Mouse (Mus musculus): Measurements from ENCODE around the gene Rrp9. TPM values are rescaled to one million over a fixed set of nuclear protein-coding genes. Genes with fewer than 3 reads are reported as not detected.
"Not testable (repeated sequence)": the region's sequence is repeated elsewhere in the genome, so short reads cannot be mapped to it uniquely, and the experiment has no call there.

The Rrp9 gene
- total RNA-seq, 1 experiment from 2014 or later, result 27.8 TPM

GRCm38 (mm10) chr9:106470991-106471750 is 4.6 kb upstream of the Rrp9 start:
- no peak for ATAC-seq (ENCODE audit: extremely low read depth, insufficient number of reproducible peaks, low FRiP score, poor library complexity, severe bottlenecking)

GRCm38 (mm10) chr9:106471892-106472291 is 3.9 kb upstream of the Rrp9 start:
- ATAC-seq (ENCODE audit: extremely low read depth, insufficient number of reproducible peaks, low FRiP score, poor library complexity, severe bottlenecking), result no peak

DNA sequence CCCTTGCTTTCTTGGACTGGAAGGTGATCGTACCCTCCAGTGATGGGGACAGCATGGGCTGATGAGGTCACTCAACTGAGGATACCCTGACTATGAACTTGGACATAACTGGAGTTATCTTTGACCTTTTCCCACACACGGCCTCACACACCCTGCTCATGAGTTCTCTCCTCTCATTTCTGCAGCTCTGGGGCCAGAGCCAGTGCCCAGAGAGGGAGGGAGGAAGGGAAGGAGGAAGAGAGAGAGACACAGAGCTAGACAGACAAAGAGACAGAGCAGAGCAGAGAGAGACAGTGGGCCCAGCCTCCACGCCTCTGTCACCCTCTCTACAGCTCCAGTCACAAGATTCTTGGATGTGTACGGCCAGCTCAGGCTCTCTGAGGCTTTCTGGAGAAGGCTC is 3.4 kb upstream of the Rrp9 start:
- no peak for ATAC-seq (ENCODE audit: extremely low read depth, insufficient number of reproducible peaks, low FRiP score, poor library complexity, severe bottlenecking)

GRCm38 (mm10) chr9:106473081-106473752 is 2.5 kb upstream of the Rrp9 start:
- no peak for ATAC-seq (ENCODE audit: extremely low read depth, insufficient number of reproducible peaks, low FRiP score, poor library complexity, severe bottlenecking)

DNA sequence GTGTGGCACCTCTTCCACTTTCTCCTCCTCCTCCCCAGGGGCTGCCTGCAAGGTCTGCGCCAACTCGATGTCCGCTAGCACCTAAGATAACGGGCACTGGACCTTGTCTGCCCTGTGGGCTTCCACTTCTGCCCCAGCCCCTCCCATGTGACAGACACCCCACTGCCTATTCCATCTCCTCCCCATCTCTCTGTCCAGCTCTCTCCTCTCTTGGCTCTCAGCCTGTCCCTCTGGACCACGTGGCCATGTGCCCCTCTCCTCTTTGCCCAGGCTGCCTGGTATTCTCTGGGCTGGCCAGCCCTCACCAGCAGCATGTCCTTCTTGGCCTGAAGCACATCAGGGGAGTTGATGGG is 2.0 kb upstream of the Rrp9 start:
- ATAC-seq (ENCODE audit: extremely low read depth, insufficient number of reproducible peaks, low FRiP score, poor library complexity, severe bottlenecking), result no peak

DNA sequence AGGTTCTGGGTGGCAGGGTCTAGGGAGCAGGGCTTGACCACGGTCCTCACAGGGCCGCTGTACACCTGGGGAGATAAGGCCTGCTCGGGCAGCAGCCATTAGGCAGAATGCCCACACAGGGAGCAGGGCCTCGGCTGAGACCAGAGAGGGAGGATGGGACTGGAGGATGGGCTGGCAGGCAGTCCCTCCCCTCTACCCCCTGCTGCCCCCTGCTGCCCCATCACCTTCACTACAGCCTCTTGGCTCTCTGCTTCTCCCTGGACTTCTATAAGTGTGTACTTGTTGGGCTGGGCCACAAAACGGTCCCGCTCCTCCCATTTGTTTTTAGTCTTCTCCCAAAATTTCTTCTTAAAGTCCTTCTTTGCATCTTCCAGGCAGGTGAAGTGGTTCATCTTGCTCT is 1.3 kb upstream of the Rrp9 start:
- peak; percentile 23; the same call in 1 of the 2 replicates for ATAC-seq (ENCODE audit: extremely low read depth, insufficient number of reproducible peaks, low FRiP score, poor library complexity, severe bottlenecking)

GRCm38 (mm10) chr9:106475046-106475445 is 717 bp upstream of the Rrp9 start:
- ATAC-seq (ENCODE audit: extremely low read depth, insufficient number of reproducible peaks, low FRiP score, poor library complexity, severe bottlenecking), result no peak

DNA sequence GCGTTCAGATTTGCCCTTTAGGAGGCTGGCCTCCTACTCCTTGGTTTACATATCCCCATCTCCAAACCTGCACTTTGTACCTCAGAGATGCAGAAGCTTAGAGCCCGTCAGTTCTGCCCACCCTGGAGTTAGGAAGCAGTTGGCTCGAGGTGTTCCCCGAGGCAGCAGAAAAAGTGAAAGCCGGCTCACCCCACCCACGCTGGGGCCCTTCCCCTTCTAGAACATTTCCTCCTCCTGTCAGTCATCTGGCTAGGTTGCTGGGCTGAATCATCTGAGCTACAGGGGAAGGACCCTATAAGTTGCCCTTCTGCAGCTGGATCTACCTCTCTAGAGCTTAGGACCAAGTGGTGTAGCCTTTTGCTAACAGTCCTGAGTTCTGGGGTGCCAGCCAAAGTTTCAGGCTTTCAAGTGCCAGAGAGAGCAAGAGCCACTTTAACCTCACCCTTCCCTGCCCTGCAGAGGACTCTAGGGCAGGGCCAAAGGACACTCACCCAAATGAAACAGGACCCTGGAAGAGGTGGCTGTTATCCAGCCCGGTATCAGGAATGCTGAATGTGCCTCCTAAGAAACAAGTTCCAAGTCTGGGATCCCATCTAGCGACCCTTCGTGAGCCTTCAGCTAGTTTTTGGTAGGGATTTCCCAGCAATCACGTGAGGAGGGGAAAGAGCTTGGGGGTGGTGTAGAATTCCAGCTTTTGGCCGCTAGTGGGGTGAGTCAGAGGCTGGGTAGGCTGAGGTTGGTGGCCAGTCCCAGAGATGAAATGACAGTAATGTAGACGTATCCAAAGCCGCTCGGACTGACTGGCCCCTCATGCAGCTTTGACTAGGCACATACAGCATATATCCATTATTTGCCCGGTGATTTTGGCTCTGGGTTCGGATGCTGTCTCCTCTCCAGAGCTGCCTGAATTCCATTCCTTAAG is 500 bp downstream of the Rrp9 start:
- ATAC-seq (ENCODE audit: extremely low read depth, insufficient number of reproducible peaks, low FRiP score, poor library complexity, severe bottlenecking), result no peak

DNA sequence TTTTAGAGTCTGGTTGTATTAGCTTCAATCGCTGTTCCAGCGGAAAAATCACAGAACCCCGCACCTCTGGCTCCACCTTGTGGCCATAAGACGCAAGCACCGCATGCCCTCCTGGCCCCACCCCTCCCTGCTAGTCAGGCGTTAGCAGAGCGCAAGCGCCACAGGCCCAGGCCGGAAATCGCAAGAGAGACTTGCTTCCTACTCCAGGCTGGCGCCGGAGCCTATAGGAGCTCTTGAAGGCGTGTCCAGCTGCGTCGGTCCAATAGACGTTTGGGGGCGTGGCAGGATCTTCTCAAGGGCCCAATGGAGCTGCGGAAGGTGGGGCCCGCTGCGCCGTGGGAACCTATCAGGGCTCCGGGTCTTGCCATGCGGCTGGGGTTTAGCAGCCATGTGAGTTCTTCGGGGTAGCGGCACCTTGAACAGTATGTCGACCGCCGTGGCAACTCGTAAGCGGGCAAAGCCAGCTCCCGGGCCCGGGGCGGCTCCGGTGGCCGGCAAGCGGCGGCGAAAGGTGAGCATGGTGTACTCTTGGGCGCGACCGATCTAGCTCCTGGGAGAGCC is 1.2 kb downstream of the Rrp9 start, which contains the start of gene Parp3:
Gene Parp3 (minus strand): TSS at position 26 of the 561 bp plus-strand sequence.
- peak; percentile 92 for ATAC-seq (ENCODE audit: extremely low read depth, insufficient number of reproducible peaks, low FRiP score, poor library complexity, severe bottlenecking)

DNA sequence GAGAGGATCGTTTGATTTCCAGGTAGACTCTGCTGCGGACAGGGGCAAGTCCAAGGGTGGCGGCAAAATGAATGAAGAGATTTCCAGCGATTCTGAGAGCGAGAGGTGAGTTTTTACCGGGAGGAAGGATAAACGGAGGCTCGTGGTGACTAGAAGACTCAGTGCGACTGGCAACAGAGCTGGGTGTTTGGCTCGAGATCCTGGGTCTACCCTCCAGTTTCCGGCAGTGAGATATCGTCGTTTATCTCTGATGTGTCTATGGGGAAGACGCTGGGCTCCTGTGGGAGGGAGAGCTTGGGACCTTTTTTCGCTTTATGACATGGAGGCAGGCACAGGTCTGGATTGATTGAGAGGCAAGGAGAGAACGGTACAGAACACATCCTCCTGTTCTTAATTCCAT is 1.9 kb downstream of the Rrp9 start:
- ATAC-seq (ENCODE audit: extremely low read depth, insufficient number of reproducible peaks, low FRiP score, poor library complexity, severe bottlenecking), result no peak

DNA sequence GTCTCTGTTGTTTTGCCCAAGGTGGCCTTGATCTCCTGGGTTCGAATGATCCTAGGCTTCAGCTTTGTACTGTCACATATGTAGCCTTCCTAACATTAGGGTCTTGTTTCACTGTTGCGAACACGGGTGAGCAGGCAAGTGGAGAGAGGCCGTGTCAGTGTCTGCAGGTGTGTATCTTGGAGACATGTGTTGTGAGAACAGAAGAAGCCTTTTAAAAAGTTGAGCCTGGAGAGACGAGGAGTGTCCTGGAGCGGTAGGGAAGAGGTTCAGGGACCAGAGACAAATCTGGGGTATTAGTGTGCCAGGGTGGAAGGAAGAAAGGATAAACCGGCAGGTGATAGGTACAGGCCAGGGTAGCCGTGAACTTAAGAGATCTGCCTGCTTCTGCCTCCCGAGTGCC is 2.3 kb downstream of the Rrp9 start:
- no peak for ATAC-seq (ENCODE audit: extremely low read depth, insufficient number of reproducible peaks, low FRiP score, poor library complexity, severe bottlenecking)

DNA sequence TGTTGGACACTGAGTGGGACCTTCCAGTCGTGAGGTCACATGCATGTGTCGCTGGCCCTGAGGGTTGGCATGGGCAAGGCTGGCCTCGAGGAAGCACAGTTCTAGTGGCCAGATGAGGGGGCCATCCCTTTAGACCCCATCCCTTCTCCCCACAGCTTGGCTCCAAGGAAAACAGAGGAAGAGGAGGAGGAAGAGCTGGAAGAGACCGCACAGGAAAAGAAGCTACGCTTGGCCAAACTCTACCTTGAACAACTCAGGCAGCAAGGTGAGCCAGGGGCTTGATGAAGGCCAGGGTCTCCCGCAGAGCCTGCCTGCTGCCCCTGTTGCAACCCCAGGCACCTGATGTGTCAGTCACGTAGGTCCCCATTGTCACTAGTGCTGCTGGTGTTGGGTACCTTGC is 4.8 kb downstream of the Rrp9 start:
- ATAC-seq (ENCODE audit: extremely low read depth, insufficient number of reproducible peaks, low FRiP score, poor library complexity, severe bottlenecking), result no peak

DNA sequence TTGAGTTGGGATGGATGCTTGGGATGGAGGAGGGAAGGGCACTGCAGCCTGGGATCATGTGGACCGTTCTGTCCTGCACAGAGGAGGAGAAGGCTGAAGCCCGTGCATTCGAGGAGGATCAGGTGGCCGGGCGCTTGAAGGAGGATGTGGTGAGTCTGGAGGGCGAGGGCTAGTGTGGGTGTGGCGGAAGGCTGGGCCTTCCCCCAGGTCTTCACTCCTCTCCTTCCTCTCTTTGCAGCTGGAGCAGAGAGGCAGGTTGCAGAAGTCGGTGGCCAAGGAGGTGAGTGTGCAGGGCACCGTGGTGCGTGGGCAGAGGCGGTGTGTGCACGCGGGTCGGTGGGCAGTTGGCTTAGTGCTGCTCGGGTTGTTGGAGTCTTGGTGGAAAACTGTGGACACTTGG is 5.3 kb downstream of the Rrp9 start:
- no peak for ATAC-seq (ENCODE audit: extremely low read depth, insufficient number of reproducible peaks, low FRiP score, poor library complexity, severe bottlenecking)

- no peak for ATAC-seq (ENCODE audit: extremely low read depth, insufficient number of reproducible peaks, low FRiP score, poor library complexity, severe bottlenecking)
Measured at GRCm38 (mm10) chr9:106481676-106482075, 5.9 kb downstream of the Rrp9 start.

- no peak for ATAC-seq (ENCODE audit: extremely low read depth, insufficient number of reproducible peaks, low FRiP score, poor library complexity, severe bottlenecking)
Measured at GRCm38 (mm10) chr9:106482578-106483115, 6.9 kb downstream of the Rrp9 start.

DNA sequence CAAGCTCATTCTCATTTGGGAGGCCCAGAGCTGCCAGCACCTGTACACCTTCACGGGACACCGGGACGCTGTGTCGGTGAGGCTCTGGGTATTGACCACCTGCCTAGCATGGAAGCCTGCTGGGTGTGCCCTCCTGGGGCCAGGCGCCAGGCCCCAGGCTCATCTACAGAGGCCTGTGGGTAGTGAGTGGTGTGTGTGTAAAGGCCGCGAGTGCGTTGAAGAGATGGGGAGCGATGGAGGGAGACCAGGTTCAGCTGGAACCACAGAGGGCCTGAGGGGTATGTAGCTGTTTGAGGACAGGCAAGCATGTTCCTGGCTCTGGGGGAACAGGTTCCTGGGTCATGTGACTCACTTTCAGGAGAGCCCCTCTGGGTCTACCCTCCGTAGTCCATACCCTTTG is 7.4 kb downstream of the Rrp9 start:
- ATAC-seq (ENCODE audit: extremely low read depth, insufficient number of reproducible peaks, low FRiP score, poor library complexity, severe bottlenecking), result no peak

GRCm38 (mm10) chr9:106483606-106484005 is 7.8 kb downstream of the Rrp9 start:
- no peak for ATAC-seq (ENCODE audit: extremely low read depth, insufficient number of reproducible peaks, low FRiP score, poor library complexity, severe bottlenecking)

- no peak for ATAC-seq (ENCODE audit: extremely low read depth, insufficient number of reproducible peaks, low FRiP score, poor library complexity, severe bottlenecking)
Measured at GRCm38 (mm10) chr9:106485076-106485475, 9.3 kb downstream of the Rrp9 start.

GRCm38 (mm10) chr9:106487602-106488001 is 11.8 kb downstream of the Rrp9 start:
- not testable (repeated sequence) for ATAC-seq (ENCODE audit: extremely low read depth, insufficient number of reproducible peaks, low FRiP score, poor library complexity, severe bottlenecking)
